Mouse (Mus musculus): ENCODE measurements at regions not wholly inside any gene's neighbourhood (a gene's known extent, or its start where the extent isn't known, plus 50 kb on each side); places are given as distances from the start of the nearest gene placed in this dataset.

DNA sequence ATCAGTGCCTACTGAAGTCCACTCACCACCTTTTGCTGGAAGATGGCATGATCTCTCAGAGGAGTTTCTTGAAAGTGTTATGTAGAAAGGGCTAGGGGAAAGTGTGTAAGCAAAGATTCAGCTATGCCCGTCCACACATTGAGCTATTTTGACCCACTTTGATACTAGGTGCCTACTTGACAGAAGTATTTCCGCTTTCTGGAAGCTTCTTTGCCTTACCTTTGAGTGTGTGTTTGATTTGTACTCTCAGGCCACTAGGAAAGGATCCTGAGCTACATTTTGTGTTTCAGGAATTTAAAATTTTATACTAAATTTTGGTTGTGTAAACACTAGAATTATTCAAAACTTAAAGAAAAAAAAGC is 287.5 kb downstream of the Gm11361 start:
- peaks cover 6% of the 10 kb centered on the region for H3K36me3 ChIP-seq (ENCODE audit: poor library complexity, severe bottlenecking)
- H3K4me2 ChIP-seq = peak overlapping the region; percentile 44
- H3K4me1 ChIP-seq = peaks cover 21% of the 10 kb centered on the region
- no peak overlapping the region for H3K9ac ChIP-seq
- WGBS = 58% methylated on average over 2 of the region's 2 CpGs
- no peak for ATAC-seq
- no peak overlapping the region for H3K4me3 ChIP-seq
- no peaks in the 10 kb centered on the region for H3K9me3 ChIP-seq (replicated peaks)
- H3K27me3 ChIP-seq = no peaks in the 10 kb centered on the region
- peak overlapping the region; percentile 51; the same call in 1 of the 2 replicates for H3K27ac ChIP-seq

DNA sequence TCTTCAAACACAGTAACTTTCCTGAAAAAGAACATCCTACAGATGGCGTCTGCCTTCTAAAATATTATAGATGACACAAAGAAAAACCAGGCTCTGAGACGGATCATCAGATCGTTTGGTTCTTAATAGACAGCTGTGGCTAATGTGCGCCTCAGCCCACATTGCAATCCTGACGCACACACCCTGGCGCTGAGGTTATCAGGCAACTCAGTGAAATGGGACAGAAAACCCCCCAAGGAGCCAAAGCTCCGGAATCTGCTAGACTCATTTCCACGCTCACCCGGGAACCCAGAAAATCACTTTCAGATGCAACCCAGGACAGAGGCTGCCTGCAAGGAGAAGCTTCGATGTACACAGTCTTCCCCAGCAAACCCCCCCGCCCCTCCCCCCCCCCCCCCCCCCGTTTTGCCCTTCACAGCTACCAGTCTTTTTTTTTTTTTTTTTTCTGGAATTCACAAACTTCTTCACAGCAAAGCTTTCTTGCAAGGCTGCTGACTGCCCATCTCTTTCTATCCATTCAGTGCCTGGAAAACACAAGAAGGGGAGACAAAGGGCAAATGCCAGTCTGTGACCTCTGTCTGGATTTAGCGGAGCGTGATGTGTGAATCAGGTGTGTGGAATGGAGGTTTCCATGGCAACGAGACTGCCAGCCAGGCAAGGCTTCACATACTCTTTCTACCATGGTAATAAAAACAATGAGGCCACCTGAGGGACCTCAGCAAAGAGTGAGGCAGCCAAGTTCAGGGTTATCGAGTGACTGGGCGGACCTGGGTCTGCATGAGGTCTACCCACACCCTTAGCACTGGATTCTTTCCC is 286.9 kb downstream of the Gm11361 start:
- no peak overlapping the region for H3K4me3 ChIP-seq
- peak; percentile 62 for ATAC-seq
- 6% methylated on average over 16 of the region's 17 CpGs for WGBS
- H3K27ac ChIP-seq = peak overlapping the region; percentile 51
- peak overlapping the region; percentile 44 for H3K4me2 ChIP-seq
- H3K36me3 ChIP-seq (ENCODE audit: poor library complexity, severe bottlenecking) = peaks cover 6% of the 10 kb centered on the region
- no peaks in the 10 kb centered on the region for H3K9me3 ChIP-seq (replicated peaks)
- H3K27me3 ChIP-seq = no peaks in the 10 kb centered on the region
- H3K4me1 ChIP-seq = peaks cover 21% of the 10 kb centered on the region
- H3K9ac ChIP-seq = peak overlapping the region; percentile 50

DNA sequence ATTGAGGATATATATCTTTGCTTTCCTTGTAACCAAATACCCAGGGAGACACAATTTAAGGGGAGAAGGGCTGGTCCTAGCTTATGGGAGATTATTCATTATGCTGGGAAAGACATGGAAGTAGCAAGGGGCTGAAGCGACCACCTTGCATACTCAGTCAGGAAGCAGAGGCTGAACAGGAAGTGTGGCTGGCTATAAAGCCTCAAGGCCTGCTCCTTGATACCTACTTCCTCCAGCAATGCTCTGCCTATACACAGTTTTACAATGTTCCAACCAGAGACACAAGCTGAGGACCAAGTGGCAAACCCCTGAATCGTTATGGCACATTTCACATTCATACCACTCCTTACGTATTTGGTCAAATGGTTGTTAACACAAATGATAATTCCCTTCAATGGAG is 284.3 kb downstream of the Gm11361 start:
- Histone ChIP-seq H3K4me1 (peaks cover 21% of the 10 kb centered on the region), H3K27me3 (no peaks in the 10 kb centered on the region), H3K4me3 (no peak overlapping the region), H3K36me3 (ENCODE audit: poor library complexity, severe bottlenecking) (peaks cover 15% of the 10 kb centered on the region), H3K27ac (no peak overlapping the region), H3K9me3 (replicated peaks) (peaks cover 3% of the 10 kb centered on the region), H3K4me2 (no peak overlapping the region), H3K9ac (no peak overlapping the region)
- ATAC-seq = no peak
- WGBS = 96% methylated on average over 3 of the region's 3 CpGs

DNA sequence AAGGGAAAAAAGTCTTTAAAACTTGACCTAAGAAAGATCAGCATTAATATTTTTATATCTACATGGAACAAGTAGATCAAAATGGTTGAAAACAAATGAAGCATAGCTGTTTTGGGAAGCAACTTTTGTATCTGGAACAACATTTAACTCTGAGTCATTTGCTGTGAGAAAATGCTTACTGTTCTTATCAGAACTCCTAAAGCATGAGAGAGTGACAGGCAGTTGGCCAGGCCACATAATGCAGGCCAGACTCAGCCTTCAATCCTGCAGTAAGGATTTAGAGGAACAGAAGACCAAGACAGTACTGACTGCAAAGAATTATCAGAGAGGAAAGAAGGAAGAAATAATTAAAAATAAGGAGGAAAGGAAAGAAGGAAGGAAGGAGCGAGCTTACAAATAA is 275.8 kb downstream of the Gm11361 start:
- no peak for ATAC-seq
- H3K4me3 ChIP-seq = no peak overlapping the region
- H3K9me3 ChIP-seq (replicated peaks) = peaks cover 8% of the 10 kb centered on the region
- H3K9ac ChIP-seq = no peak overlapping the region
- H3K4me1 ChIP-seq = peaks cover 14% of the 10 kb centered on the region
- 98% methylated on average over 1 of the region's 1 CpGs for WGBS
- H3K27me3 ChIP-seq = no peaks in the 10 kb centered on the region
- H3K4me2 ChIP-seq = no peak overlapping the region
- peaks cover 10% of the 10 kb centered on the region; the same call in 1 of the 2 replicates for H3K36me3 ChIP-seq (ENCODE audit: poor library complexity, severe bottlenecking)
- H3K27ac ChIP-seq = no peak overlapping the region

DNA sequence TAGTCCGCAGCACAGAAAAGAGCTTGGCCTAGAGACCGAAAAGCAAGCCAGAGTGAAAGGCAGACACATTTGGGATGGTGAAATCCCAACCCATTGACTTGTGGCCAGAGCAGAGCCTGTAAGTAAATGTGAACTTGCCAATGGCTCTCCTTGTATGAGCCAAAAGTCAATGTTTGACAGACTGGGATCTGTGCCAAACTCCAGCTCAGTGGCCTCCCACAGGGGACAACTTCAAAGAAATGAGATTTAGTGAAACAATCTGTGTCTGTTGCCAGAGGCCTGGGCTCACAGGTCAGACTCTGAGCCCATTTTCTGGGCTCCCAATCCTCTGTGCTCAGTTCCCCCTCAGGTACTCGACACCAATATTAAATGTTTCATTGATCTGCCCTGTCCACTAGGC is 274.9 kb downstream of the Gm11361 start:
- Histone ChIP-seq H3K4me2 (no peak overlapping the region), H3K9me3 (replicated peaks) (peaks cover 6% of the 10 kb centered on the region; the same call in 1 of the 2 replicates), H3K36me3 (ENCODE audit: poor library complexity, severe bottlenecking) (peaks cover 13% of the 10 kb centered on the region; the same call in 1 of the 2 replicates), H3K4me1 (peaks cover 14% of the 10 kb centered on the region), H3K27me3 (no peaks in the 10 kb centered on the region), H3K9ac (no peak overlapping the region), H3K4me3 (no peak overlapping the region), H3K27ac (no peak overlapping the region)
- no peak for ATAC-seq
- WGBS = 76% methylated on average over 3 of the region's 3 CpGs

DNA sequence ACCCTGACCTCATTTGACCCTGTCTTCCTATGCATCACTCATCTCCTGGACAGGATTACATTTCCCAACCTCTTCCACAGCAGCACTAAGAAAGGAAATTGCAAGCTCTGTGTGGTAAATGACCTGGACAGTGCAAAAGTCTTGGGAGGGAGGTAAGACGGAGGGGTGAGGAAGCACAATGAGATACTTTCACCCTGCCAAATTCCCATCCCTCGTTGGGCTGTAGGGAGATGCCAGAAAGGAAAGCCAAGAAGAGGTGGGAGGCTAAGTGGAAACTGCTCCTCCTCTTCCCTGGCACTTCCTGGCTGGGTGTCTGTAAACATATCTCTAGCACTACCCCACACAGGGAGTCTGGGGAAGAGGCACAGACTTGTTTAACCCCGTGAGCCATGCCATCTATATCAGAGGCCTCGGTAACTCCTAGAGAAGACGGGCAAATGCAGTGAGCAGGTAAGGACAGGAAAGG is 274.2 kb downstream of the Gm11361 start:
- no peak for ATAC-seq
- peaks cover 13% of the 10 kb centered on the region; the same call in 1 of the 2 replicates for H3K36me3 ChIP-seq (ENCODE audit: poor library complexity, severe bottlenecking)
- no peak overlapping the region for H3K4me3 ChIP-seq
- H3K27me3 ChIP-seq = no peaks in the 10 kb centered on the region
- H3K9ac ChIP-seq = no peak overlapping the region
- H3K27ac ChIP-seq = no peak overlapping the region
- H3K4me1 ChIP-seq = peaks cover 14% of the 10 kb centered on the region
- WGBS = 93% methylated on average over 5 of the region's 5 CpGs
- peaks cover 6% of the 10 kb centered on the region; the same call in 1 of the 2 replicates for H3K9me3 ChIP-seq (replicated peaks)
- H3K4me2 ChIP-seq = no peak overlapping the region

DNA sequence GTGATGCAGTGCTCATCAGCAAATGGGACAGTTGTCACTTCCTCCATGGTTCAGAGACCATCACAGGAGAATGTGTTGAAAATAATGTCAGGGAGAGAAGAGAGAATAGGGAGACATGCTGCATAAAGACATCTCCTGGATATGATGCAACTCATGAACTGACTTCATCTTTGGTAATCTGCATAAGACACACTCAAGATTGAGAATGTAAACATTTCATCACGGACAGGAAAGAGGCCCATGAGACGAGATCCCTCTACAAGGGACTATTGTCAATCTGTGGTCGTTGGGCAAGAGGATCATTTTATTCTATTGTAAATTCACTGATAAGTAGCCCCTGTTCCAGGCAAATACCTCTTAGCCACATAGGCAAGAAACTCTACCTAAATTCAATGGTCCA is 273.6 kb downstream of the Gm11361 start:
- H3K4me2 ChIP-seq = no peak overlapping the region
- no peaks in the 10 kb centered on the region for H3K27me3 ChIP-seq
- H3K4me3 ChIP-seq = no peak overlapping the region
- H3K36me3 ChIP-seq (ENCODE audit: poor library complexity, severe bottlenecking) = peaks cover 13% of the 10 kb centered on the region; the same call in 1 of the 2 replicates
- no peak overlapping the region for H3K9ac ChIP-seq
- peaks cover 6% of the 10 kb centered on the region; the same call in 1 of the 2 replicates for H3K9me3 ChIP-seq (replicated peaks)
- ATAC-seq = no peak
- H3K4me1 ChIP-seq = peaks cover 14% of the 10 kb centered on the region
- WGBS = 88% methylated on average over 3 of the region's 3 CpGs
- H3K27ac ChIP-seq = no peak overlapping the region

DNA sequence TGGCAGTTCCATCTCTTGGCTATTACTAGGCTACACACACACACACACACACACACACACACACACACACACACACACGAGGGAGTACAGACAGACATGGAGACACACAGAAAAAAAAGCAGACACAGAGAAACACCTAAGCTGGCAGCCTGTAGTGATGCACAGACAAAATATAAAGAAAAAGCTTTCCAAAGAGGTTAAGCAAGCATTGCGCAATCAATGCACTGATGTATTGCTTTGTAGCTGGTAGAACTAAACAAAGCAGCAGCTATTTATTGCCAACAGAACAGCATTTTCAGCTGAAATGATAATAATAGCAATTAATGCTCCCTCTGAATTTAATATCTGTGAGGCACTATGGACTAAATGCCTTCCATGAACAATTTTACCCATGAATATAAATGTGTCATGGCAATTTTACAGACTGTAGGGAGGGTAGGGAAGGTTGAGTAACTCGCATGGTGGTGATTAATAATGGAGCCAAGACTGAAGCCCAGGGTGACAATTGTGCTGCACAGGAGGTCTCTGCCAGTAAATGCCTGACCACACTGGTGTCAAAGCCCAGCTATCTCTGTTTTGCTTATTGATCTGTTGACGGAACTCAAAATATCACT is 271.7 kb downstream of the Gm11361 start:
- Histone ChIP-seq H3K27me3 (no peaks in the 10 kb centered on the region), H3K36me3 (ENCODE audit: poor library complexity, severe bottlenecking) (peaks cover 16% of the 10 kb centered on the region; the same call in 1 of the 2 replicates), H3K27ac (0 out of 2 replicates have a peak overlapping the region, but pooled peaks have one; percentile 25), H3K4me3 (no peak overlapping the region), H3K4me2 (no peak overlapping the region), H3K9me3 (replicated peaks) (peaks cover 6% of the 10 kb centered on the region; the same call in 1 of the 2 replicates), H3K4me1 (peaks cover 6% of the 10 kb centered on the region; the same call in 1 of the 2 replicates), H3K9ac (no peak overlapping the region)
- WGBS = 77% methylated on average over 4 of the region's 4 CpGs
- no peak for ATAC-seq

DNA sequence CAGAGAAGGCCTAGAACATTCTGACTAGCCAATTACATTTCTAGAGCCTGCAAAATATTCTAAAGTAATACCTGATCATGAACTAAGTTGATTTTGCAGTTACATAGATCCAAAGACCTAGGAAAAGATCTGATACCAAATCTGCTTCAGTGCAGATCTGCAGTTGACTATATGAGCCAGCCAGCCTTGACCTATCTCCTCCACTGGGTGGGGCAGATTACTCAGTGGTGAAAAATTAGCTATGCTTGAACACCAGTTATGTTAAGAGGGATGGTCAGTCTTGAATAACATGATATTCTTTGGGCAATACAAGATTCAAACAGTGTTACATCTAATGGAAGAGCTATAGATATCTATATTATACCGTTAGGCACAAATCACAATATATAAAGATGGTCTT is 269.0 kb downstream of the Gm11361 start:
- Histone ChIP-seq H3K9me3 (replicated peaks) (peaks cover 6% of the 10 kb centered on the region; the same call in 1 of the 2 replicates), H3K9ac (no peak overlapping the region), H3K27me3 (no peaks in the 10 kb centered on the region), H3K4me2 (no peak overlapping the region), H3K27ac (no peak overlapping the region), H3K4me1 (no peaks in the 10 kb centered on the region), H3K4me3 (no peak overlapping the region), H3K36me3 (ENCODE audit: poor library complexity, severe bottlenecking) (peaks cover 13% of the 10 kb centered on the region; the same call in 1 of the 2 replicates)
- 96% methylated on average over 1 of the region's 1 CpGs for WGBS
- ATAC-seq = no peak

DNA sequence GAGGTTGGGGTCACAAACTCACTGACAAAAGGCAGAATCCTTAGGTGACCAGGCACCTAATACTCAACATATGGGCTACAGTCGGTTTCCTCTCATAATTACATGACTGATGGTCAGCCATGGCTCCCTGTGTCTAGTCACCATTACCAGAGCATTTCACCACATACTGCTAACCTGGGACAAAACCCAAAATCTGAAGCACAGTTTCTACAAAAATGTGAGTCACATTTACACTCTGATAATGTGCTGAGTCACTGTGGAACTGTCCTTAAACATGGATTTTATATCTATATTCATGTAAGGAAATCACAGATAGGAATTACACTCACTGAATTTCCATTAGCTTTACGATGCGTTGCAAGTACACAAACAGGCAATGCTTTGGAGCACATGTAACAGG is 267.1 kb downstream of the Gm11361 start:
- no peak for ATAC-seq
- 0 out of 2 replicates have a peak, but pooled peaks cover 14% of the 10 kb centered on the region for H3K4me1 ChIP-seq
- no peaks in the 10 kb centered on the region for H3K9me3 ChIP-seq (replicated peaks)
- no peaks in the 10 kb centered on the region for H3K27me3 ChIP-seq
- 98% methylated on average over 3 of the region's 3 CpGs for WGBS
- H3K9ac ChIP-seq = no peak overlapping the region
- no peak overlapping the region for H3K4me3 ChIP-seq
- H3K36me3 ChIP-seq (ENCODE audit: poor library complexity, severe bottlenecking) = 0 out of 2 replicates have a peak, but pooled peaks cover 6% of the 10 kb centered on the region
- no peak overlapping the region for H3K27ac ChIP-seq
- H3K4me2 ChIP-seq = no peak overlapping the region

DNA sequence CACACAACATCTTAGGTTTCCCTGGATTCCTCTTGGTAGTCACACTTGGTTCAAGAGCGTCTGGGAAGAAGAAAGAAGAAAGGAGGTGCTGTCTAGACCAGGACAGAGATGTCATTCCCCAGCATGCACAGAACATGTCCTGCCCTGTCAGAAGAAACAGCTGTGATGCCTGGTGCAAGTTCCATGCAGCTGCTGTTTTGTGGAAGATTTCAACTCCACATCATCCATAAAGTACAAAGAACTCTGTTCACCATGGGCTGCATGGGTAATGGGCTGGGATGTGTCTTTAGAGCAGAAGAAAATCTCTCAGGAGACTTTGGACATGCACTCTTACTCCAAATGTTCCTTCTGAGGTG is 262.8 kb downstream of the Gm11361 start:
- Histone ChIP-seq H3K27me3 (no peaks in the 10 kb centered on the region), H3K9me3 (replicated peaks) (no peaks in the 10 kb centered on the region), H3K27ac (no peak overlapping the region), H3K4me3 (no peak overlapping the region), H3K4me2 (no peak overlapping the region), H3K36me3 (ENCODE audit: poor library complexity, severe bottlenecking) (0 out of 2 replicates have a peak, but pooled peaks cover under 1% of the 10 kb centered on the region), H3K4me1 (peaks cover 24% of the 10 kb centered on the region), H3K9ac (no peak overlapping the region)
- no peak for ATAC-seq
- WGBS = 58% methylated on average over 1 of the region's 1 CpGs

DNA sequence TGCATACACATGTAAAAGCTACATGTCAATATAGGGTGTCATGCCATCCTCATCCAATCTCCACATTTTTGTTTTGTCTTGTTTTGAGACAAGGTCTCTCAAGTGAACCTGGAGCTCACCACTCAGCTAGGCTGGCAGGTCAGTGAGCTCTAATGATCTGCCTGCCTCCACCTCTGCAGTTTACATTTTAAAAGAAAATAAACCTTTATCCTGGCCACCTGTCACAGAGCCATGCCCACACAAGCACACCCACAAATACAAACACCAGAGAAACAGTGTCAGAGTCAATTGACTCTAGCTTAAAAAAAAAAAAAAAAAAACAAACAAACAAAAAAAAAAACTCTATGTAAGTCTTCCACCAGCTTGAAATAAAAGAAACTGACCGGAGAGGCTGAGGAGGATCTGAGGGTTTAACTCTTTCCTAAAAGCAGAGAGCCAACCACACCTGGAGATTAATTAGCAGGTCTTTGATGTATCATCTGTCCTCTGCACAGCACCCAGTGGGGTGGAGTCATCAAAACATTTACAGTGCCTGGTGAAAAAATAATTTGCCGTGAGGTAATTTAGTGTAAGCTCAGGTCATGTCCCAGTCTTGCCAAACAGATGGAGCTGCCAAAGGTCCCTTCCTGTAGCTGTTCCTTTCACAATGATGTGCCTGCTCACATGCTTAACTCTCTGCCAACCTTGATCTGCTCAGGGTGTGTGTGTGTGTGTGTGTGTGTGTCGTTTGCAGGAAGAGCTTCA is 262.2 kb downstream of the Gm11361 start:
- H3K36me3 ChIP-seq (ENCODE audit: poor library complexity, severe bottlenecking) = no peaks in the 10 kb centered on the region
- no peaks in the 10 kb centered on the region for H3K27me3 ChIP-seq
- H3K4me2 ChIP-seq = no peak overlapping the region
- peak; percentile 48; the same call in 1 of the 2 replicates for ATAC-seq
- no peaks in the 10 kb centered on the region for H3K9me3 ChIP-seq (replicated peaks)
- H3K9ac ChIP-seq = no peak overlapping the region
- peaks cover 24% of the 10 kb centered on the region for H3K4me1 ChIP-seq
- H3K4me3 ChIP-seq = no peak overlapping the region
- no peak overlapping the region for H3K27ac ChIP-seq
- 55% methylated on average over 3 of the region's 3 CpGs for WGBS
